Mouse (Mus musculus) spleen, adult 2 months (tissue): ENCODE data around the gene Slc25a23.

Experiments used
- CTCF ChIP-seq: fragments of 200-500 bp; IDR thresholded peaks from 2 replicates; pipeline ENCODE4 v1.5.1; 2011; ENCODE audit warnings: mild to moderate bottlenecking, inconsistent platforms; ENCODE audit not compliant: insufficient read depth, insufficient read length, insufficient replicate concordance; ENCODE audit errors: extremely low read depth
- POLR2A ChIP-seq: fragments of 200-500 bp; IDR thresholded peaks from 2 replicates; pipeline ENCODE4 v1.6.1; 2011; ENCODE audit warnings: low read depth, low read length, inconsistent platforms

DNA sequence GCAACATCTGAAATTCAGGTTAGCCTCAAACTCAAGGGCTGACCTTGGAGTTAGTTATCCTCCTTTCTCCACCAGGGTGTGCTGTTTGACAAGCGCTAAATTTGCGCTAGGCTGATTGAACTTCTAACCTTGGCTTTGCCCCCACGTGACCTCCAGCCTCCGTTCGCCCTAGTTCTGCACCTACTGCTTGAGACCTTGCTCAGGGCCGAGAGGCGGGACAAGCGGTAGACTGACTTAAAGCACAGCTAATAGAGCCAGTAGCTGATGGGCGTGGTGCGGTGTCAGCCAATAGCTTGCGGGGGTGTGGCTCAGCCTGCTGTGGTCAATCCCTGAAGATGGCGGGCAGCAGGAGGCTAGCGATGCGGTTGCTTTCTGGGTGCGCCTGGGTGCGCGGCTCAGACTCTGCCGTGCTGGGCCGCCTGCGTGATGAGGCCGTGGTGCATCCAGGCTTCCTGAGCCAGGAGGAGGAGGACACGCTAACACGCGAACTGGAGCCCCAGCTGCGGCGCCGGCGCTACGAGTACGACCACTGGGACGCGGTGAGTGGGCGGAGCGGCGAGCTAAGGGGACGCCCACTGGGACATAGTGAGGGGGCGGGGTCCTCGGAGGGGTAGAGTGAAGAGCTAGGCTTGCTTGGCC, 62.5 kb downstream of the Slc25a23 start, which contains the start of gene Alkbh7:
- TF ChIP-seq CTCF: peak; percentile 73; the same call in 1 of the 2 replicates
- peak; percentile 28; the same call in 1 of the 2 replicates for TF ChIP-seq POLR2A
